Mouse (Mus musculus): ENCODE measurements around the gene Zcchc3. TPM values are rescaled to one million over a fixed set of nuclear protein-coding genes. Genes with fewer than 3 reads are reported as not detected.

The Zcchc3 gene
- total RNA-seq, 2 experiments from 2014 or later, result 3.7 to 4.8 TPM

- ATAC-seq (replicated peaks; ENCODE audit: poor library complexity, severe bottlenecking), result no peak
Observed at GRCm38 (mm10) chr2:152367917-152368316, 46.9 kb downstream of the Zcchc3 start.

DNA sequence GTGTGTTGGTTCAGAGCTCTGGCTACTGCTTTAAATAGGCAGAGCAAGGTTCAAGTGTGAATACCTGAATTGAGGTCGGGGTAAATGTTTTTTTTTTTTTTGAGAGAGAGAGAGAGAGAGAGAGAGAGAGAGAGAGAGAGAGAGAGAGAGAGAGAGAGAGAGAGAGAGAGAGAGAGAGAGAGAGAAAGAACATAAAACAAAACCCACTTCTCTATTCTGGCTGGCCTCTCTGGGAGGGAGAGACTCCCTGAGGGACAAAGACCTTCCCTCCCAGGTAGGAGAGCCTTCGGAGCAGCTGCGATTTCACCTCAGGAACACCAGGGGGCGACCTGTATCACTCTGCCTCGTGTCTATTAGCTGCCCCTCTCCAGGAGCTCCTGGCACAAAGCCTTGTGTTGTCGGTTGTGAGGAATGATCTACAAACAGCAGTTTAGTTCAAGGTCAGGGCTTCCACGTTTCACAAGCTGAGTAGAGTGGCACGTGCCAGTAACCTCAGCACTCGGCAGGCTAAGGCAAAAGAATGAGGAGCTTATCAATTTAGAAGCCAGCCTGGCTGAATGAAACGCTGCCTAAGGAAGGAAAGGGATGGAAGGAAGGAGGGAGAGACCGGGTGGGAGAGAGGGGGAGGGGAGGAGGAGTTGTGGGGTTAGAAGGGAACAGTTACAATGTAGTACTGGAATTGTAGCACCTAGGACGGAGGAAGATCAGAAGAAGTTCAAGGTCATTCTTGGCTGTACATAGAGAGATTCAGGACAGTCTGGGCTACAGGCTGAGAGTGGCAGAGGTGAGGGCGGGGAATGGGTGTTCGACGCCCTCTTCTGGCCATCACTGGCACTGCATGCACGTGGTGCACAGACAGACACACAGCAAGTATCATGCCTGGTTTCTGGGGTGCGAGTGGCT, 51.3 kb downstream of the Zcchc3 start:
- ATAC-seq (replicated peaks; ENCODE audit: poor library complexity, severe bottlenecking), result peak; percentile 85

Other genes with a start within 250 kb of the Zcchc3 start
- 71.6 and 101 TPM in 2 replicates for gene Csnk2a1, start 188.2 kb downstream of the Zcchc3 start, total RNA-seq (2014; fragmentation: Nextera tagmentation)
- 82.1 and 104 TPM in 2 replicates for gene Csnk2a1, start 188.2 kb downstream of the Zcchc3 start, total RNA-seq (2017)
- 26.4 and 28.7 TPM in 2 replicates for gene Tbc1d20, start 121.2 kb downstream of the Zcchc3 start, total RNA-seq (2014; fragmentation: Nextera tagmentation)
- gene Tbc1d20, start 121.2 kb downstream of the Zcchc3 start, total RNA-seq (2017), result 18.6 and 18.8 TPM in 2 replicates
- gene Rbck1, start 82.4 kb downstream of the Zcchc3 start, total RNA-seq (2014; fragmentation: Nextera tagmentation), result 109 and 119 TPM in 2 replicates
- 64.2 and 64.5 TPM in 2 replicates for gene Rbck1, start 82.4 kb downstream of the Zcchc3 start, total RNA-seq (2017)
- not detected in 2 replicates for gene Trib3, start 71.0 kb downstream of the Zcchc3 start, total RNA-seq (2014; fragmentation: Nextera tagmentation)
- gene Trib3, start 71.0 kb downstream of the Zcchc3 start, total RNA-seq (2017), result not detected in 2 replicates
- not detected in 2 replicates for gene Nrsn2, start 38.4 kb downstream of the Zcchc3 start, total RNA-seq (2014; fragmentation: Nextera tagmentation)
- gene Nrsn2, start 38.4 kb downstream of the Zcchc3 start, total RNA-seq (2017), result not detected in 2 replicates
- 8.6 and 10.5 TPM in 2 replicates for gene Sox12, start 17.0 kb downstream of the Zcchc3 start, total RNA-seq (2014; fragmentation: Nextera tagmentation)
- gene Sox12, start 17.0 kb downstream of the Zcchc3 start, total RNA-seq (2017), result 1.5 and 2.4 TPM in 2 replicates
- gene 6820408C15Rik, start 560 bp upstream of the Zcchc3 start, total RNA-seq (2014; fragmentation: Nextera tagmentation), result 0.75 TPM in 1 of 2 replicates, not detected in the other
- not detected in 2 replicates for gene 6820408C15Rik, start 560 bp upstream of the Zcchc3 start, total RNA-seq (2017)
- not detected in 2 replicates for gene Defb23, start 49.6 kb upstream of the Zcchc3 start, total RNA-seq (2014; fragmentation: Nextera tagmentation)
- not detected in 2 replicates for gene Defb23, start 49.6 kb upstream of the Zcchc3 start, total RNA-seq (2017)
- gene Defb20, start 62.0 kb upstream of the Zcchc3 start, total RNA-seq (2014; fragmentation: Nextera tagmentation), result not detected in 2 replicates
- not detected in 2 replicates for gene Defb20, start 62.0 kb upstream of the Zcchc3 start, total RNA-seq (2017)
- gene Defb22, start 75.1 kb upstream of the Zcchc3 start, total RNA-seq (2014; fragmentation: Nextera tagmentation), result not detected in 2 replicates
- gene Defb22, start 75.1 kb upstream of the Zcchc3 start, total RNA-seq (2017), result not detected in 2 replicates
- not detected in 2 replicates for gene Defb26, start 96.7 kb upstream of the Zcchc3 start, total RNA-seq (2014; fragmentation: Nextera tagmentation)
- not detected in 2 replicates for gene Defb26, start 96.7 kb upstream of the Zcchc3 start, total RNA-seq (2017)
- gene Defb28, start 103.2 kb upstream of the Zcchc3 start, total RNA-seq (2014; fragmentation: Nextera tagmentation), result not detected in 2 replicates
- gene Defb28, start 103.2 kb upstream of the Zcchc3 start, total RNA-seq (2017), result not detected in 2 replicates
- gene Defb29, start 125.1 kb upstream of the Zcchc3 start, total RNA-seq (2014; fragmentation: Nextera tagmentation), result not detected in 2 replicates
- gene Defb29, start 125.1 kb upstream of the Zcchc3 start, total RNA-seq (2017), result not detected in 2 replicates
- gene Gm17416, start 154.3 kb upstream of the Zcchc3 start, total RNA-seq (2014; fragmentation: Nextera tagmentation), result not detected in 2 replicates
- gene Gm17416, start 154.3 kb upstream of the Zcchc3 start, total RNA-seq (2017), result not detected in 2 replicates
- not detected in 2 replicates for gene Defb21, start 157.7 kb upstream of the Zcchc3 start, total RNA-seq (2014; fragmentation: Nextera tagmentation)
- gene Defb21, start 157.7 kb upstream of the Zcchc3 start, total RNA-seq (2017), result not detected in 2 replicates
- not detected in 2 replicates for gene Defb19, start 165.3 kb upstream of the Zcchc3 start, total RNA-seq (2014; fragmentation: Nextera tagmentation)
- gene Defb19, start 165.3 kb upstream of the Zcchc3 start, total RNA-seq (2017), result not detected in 2 replicates
- gene Defb45, start 184.4 kb upstream of the Zcchc3 start, total RNA-seq (2014; fragmentation: Nextera tagmentation), result not detected in 2 replicates
- not detected in 2 replicates for gene Defb45, start 184.4 kb upstream of the Zcchc3 start, total RNA-seq (2017)
- gene Defb36, start 189.3 kb upstream of the Zcchc3 start, total RNA-seq (2014; fragmentation: Nextera tagmentation), result not detected in 2 replicates
- gene Defb36, start 189.3 kb upstream of the Zcchc3 start, total RNA-seq (2017), result not detected in 2 replicates
- not detected in 2 replicates for gene Defb25, start 208.0 kb upstream of the Zcchc3 start, total RNA-seq (2014; fragmentation: Nextera tagmentation)
- not detected in 2 replicates for gene Defb25, start 208.0 kb upstream of the Zcchc3 start, total RNA-seq (2017)
- gene Rem1, start 211.9 kb upstream of the Zcchc3 start, total RNA-seq (2014; fragmentation: Nextera tagmentation), result 0.45 TPM in 1 of 2 replicates, not detected in the other
- gene Rem1, start 211.9 kb upstream of the Zcchc3 start, total RNA-seq (2017), result not detected in 2 replicates